Comparison of ENCODE assay signal across 18 mouse cellular contexts in the genomic region with DNA sequence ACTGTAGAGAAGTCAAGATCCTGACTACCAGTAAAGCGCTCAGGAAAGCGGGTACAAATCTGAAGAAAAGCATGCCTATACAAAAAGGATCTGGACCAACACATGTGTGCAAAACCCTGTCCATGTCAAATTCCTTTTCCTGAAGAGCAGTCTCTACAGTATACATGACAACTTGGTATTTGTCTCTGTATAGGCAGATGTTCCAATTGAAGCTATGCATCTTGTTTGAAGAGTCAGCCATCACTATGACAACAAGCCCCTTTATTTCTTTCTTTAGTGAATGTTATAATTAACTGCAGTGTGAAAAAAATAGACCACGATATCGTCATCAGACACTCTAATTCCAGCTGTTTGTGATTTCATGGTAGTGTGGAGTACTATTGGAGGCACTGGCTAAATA.
"Had no signal": no experiment of that assay in that cellular context is flagged by ENCODE, and none has a peak within 500 bp of the region (broad histone marks: within the 10 kb centered on the region; RNA-seq: fewer than 3 reads in every experiment).

No protein-coding gene starts in this region.

- H3K4me2 ChIP-seq: lung, embryonic 14.5 days; midbrain, embryonic 12.5 days; neural tube, embryonic 13.5 days; neural tube, embryonic 15.5 days had no signal

- H3K36me3 ChIP-seq: midbrain, embryonic 10.5 days; midbrain, embryonic 12.5 days; neural tube, embryonic 13.5 days; neural tube, embryonic 15.5 days had no signal

- DNase-seq: lung, adult 18-20 months; lung, embryonic 14.5 days; lung, postnatal 10 days; lung, postnatal 4 days; midbrain, embryonic 14.5 days; retina, postnatal 1 day; right cerebral cortex, adult 18-20 months; right cerebral cortex, postnatal 25 days; right cerebral cortex, postnatal 4 days; spleen, adult 18-20 months; thymus, adult 18-20 months; thymus, postnatal 14 days; thymus, postnatal 36 days had no signal

- H3K9me3 ChIP-seq: midbrain, embryonic 10.5 days; midbrain, embryonic 12.5 days; neural tube, embryonic 13.5 days; neural tube, embryonic 15.5 days had no signal

- H3K27ac ChIP-seq: midbrain, embryonic 10.5 days; midbrain, embryonic 12.5 days; neural tube, embryonic 13.5 days; neural tube, embryonic 15.5 days had no signal

- H3K27me3 ChIP-seq: midbrain, embryonic 12.5 days; neural tube, embryonic 13.5 days; neural tube, embryonic 15.5 days had no signal

- H3K4me1 ChIP-seq: midbrain, embryonic 10.5 days; midbrain, embryonic 12.5 days; neural tube, embryonic 13.5 days; neural tube, embryonic 15.5 days had no signal

- H3K9ac ChIP-seq: lung, embryonic 14.5 days; midbrain, embryonic 12.5 days; neural tube, embryonic 13.5 days; neural tube, embryonic 15.5 days had no signal

- H3K4me3 ChIP-seq: midbrain, embryonic 10.5 days; midbrain, embryonic 12.5 days; myocyte; neural tube, embryonic 13.5 days; neural tube, embryonic 15.5 days had no signal
